Mouse (Mus musculus) liver, adult 2 months (tissue): ENCODE measurements around the gene Pik3ip1.

Experiments used
- CTCF ChIP-seq: fragments of 200-500 bp; IDR thresholded peaks from 2 replicates; pipeline ENCODE4 v1.5.1; 2011; ENCODE audit warnings: low read depth, low read length, control low read depth
- POLR2A ChIP-seq: fragments of 200-500 bp; IDR thresholded peaks from 2 replicates; pipeline ENCODE4 v1.6.1; 2011; ENCODE audit warnings: low read length, control low read depth; ENCODE audit not compliant: insufficient read depth; ENCODE audit errors: extremely low read depth

DNA sequence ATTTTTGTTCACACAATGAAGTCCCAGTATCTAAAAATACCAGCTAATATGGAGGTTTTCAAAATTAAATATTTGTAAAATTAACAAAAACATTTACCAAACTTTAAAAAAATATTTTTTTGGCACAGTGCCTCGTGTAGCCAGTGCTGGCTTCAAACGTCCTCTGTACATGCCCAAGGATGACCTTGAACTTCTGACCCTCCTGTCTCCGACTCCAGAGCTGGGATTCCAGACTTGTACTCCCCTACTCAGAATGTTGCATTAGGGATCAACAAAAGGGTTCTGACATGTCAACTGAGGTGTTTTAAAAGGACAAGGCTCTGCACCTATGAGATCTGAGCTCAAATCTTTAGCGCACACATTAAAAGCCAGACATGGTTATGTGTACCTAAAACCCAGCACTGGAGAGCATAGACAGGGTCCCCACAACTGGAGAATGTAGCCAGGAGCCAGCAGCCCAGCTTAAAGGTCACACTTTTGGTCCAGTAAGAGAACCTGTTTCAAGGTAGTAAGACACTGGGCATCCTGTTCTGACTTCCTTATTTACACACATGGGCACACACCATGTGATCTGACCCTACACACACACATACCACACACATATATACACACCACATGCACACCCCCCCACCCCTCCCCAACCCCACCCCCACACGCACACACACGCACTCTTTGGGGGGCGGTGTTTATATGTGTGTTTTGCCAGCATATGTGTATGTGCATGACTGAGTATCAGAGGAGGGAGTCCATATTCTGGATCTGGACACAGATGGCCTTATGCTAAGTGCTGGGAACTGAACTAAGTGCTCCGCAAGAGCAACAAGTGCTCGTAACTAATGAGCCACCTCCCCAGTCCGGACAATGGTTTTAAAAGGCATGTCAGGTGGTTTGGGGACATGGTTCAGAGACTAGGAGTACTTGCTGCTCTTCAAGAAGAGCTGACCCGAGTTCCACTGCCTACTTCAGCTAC, 1.1 kb upstream of the Pik3ip1 start:
- TF ChIP-seq CTCF (no peak), POLR2A (no peak)
